Mouse (Mus musculus): ENCODE measurements around the gene Nme7.

Nme7 gene

GRCm38 (mm10) chr1:164320731-164321130 is 16.8 kb downstream of the Nme7 start:
- DNase-seq (ENCODE audit: low spot score) = no peak

- no peak for DNase-seq (ENCODE audit: low spot score)
Observed at GRCm38 (mm10) chr1:164321408-164321807, 17.5 kb downstream of the Nme7 start.

- no peak for DNase-seq (ENCODE audit: low spot score)
Observed at GRCm38 (mm10) chr1:164322987-164323650, 19.2 kb downstream of the Nme7 start.

- DNase-seq (ENCODE audit: low spot score) = no peak
Observed at GRCm38 (mm10) chr1:164324221-164324620, 20.3 kb downstream of the Nme7 start.

DNA sequence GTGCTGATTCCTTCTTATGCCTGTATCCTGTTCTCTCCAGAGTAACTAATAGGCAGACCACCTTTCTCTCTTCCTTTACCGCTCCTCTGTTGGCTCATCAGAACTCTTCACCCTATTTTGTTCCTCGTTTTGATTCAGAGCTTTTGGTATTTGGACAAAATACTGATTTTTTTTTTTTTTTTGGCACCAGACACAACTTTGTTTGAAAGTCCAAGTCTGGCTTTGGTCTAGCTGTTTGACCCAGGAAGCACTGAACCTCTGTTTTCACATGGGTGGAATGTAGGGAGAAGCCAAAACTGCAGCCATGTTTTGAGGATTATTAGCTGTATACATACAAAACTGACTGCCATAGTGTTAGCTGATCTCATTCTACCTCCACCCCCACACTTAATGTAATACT is 21.0 kb downstream of the Nme7 start:
- DNase-seq (ENCODE audit: low spot score) = no peak

GRCm38 (mm10) chr1:164326600-164327155 is 22.8 kb downstream of the Nme7 start:
- DNase-seq (ENCODE audit: low spot score) = no peak

- no peak for DNase-seq (ENCODE audit: low spot score)
Observed at GRCm38 (mm10) chr1:164327764-164328163, 23.8 kb downstream of the Nme7 start.

DNA sequence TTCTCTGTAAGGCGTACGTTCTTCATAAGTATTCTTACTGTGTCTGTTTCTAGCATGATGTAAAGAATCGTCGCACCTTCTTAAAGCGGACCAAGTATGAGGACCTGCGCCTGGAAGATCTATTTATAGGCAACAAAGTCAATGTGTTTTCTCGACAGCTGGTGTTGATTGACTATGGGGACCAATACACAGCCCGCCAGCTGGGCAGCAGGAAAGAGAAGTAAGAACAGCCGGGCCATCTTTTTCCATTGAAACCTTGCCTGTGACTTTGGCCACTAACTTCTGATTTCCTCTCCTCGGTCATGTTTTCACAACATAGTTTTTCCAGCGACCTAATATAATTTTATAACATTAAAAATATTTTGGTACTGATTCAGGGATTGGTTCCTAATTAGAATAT is 28.6 kb downstream of the Nme7 start:
- no peak for DNase-seq (ENCODE audit: low spot score)

DNA sequence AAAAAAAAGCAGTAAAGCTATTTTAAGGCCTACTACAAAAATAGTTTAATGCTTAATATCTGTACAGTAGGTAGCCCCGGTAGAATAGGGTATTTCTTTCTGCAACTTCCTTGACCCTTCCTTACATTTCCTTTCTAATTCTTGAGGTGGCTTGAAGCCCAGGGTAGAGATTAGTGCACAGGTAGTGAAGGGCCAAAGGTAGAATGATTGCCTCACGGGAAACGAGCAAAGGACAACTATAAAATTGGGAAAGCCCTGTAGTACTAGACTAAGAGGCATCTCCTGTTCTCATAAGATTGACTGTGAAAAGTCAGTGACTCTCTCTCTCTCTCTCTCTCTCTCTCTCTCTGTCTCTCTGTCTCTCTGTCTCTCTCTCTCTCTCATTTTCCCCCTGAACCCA is 31.5 kb downstream of the Nme7 start:
- DNase-seq (ENCODE audit: low spot score) = no peak

DNA sequence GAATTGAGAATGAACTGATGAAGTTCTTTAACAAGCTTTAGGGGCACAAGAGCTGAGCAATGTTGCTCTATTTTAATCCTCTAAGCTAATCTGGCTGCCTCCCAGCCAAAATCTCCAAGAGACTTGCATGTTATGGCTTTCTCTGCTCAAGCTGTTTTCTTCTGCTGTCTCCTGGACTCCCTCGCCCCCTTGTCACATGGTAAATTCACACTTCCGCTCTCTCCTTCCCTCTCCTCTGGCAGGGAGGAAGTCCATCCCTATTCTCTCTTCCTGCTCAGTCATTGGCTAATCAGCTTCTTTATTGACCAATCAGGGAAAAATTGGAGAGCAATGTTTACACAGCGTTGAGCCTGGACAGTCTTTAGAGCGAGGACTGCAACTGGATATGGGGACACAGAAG is 31.9 kb downstream of the Nme7 start:
- DNase-seq (ENCODE audit: low spot score) = no peak

- DNase-seq (ENCODE audit: low spot score) = no peak
Observed at GRCm38 (mm10) chr1:164342161-164342560, 38.2 kb downstream of the Nme7 start.

GRCm38 (mm10) chr1:164353443-164353842 is 49.5 kb downstream of the Nme7 start:
- DNase-seq (ENCODE audit: low spot score) = no peak

GRCm38 (mm10) chr1:164357995-164358394 is 54.1 kb downstream of the Nme7 start:
- DNase-seq (ENCODE audit: low spot score) = no peak

- DNase-seq (ENCODE audit: low spot score) = no peak
Observed at GRCm38 (mm10) chr1:164361997-164362396, 58.1 kb downstream of the Nme7 start.

- DNase-seq (ENCODE audit: low spot score) = peak; percentile 54
Observed at GRCm38 (mm10) chr1:164366156-164367128, 62.5 kb downstream of the Nme7 start.

DNA sequence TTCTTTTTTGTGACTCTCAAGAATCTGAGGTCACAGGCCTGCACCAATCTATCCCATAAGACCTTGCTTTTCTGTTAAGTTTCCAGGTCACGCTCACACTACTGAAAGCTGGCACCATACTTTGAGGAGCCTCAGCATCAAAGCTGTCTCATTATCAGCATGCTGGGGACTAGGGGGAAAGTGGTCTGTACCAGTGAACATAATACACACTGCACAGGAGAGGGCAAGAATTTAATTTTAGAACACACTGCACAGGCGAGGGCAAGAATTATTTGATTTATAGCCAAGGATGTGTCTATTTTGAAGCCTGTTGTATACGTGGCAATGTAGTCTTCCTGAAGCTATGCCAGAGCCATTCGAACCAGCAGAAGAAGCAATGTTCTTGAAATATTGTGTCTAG is 64.2 kb downstream of the Nme7 start:
- DNase-seq (ENCODE audit: low spot score) = no peak

DNA sequence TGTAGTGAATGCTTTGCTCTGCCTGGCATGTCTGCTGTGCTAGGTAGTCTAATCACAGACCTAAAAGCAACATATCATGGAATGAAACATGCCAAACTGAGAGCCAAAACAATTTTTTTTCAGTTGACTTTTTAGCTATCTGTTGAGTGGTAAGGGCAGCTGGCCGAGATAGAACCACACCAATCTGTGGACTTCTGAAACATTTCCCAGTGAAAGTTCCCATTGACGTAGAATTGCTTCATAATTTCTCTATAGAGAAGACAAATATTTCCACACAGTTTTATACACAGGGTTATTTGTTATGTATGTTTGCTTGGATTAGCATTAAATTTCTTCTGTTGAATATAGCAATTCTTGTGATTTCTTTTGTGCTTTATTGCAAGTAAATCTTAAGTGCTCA is 65.9 kb downstream of the Nme7 start:
- no peak for DNase-seq (ENCODE audit: low spot score)

- no peak for DNase-seq (ENCODE audit: low spot score)
Observed at GRCm38 (mm10) chr1:164373029-164373428, 69.1 kb downstream of the Nme7 start.

- no peak for DNase-seq (ENCODE audit: low spot score)
Observed at GRCm38 (mm10) chr1:164374020-164374419, 70.1 kb downstream of the Nme7 start.

GRCm38 (mm10) chr1:164375626-164376025 is 71.7 kb downstream of the Nme7 start:
- no peak for DNase-seq (ENCODE audit: low spot score)

DNA sequence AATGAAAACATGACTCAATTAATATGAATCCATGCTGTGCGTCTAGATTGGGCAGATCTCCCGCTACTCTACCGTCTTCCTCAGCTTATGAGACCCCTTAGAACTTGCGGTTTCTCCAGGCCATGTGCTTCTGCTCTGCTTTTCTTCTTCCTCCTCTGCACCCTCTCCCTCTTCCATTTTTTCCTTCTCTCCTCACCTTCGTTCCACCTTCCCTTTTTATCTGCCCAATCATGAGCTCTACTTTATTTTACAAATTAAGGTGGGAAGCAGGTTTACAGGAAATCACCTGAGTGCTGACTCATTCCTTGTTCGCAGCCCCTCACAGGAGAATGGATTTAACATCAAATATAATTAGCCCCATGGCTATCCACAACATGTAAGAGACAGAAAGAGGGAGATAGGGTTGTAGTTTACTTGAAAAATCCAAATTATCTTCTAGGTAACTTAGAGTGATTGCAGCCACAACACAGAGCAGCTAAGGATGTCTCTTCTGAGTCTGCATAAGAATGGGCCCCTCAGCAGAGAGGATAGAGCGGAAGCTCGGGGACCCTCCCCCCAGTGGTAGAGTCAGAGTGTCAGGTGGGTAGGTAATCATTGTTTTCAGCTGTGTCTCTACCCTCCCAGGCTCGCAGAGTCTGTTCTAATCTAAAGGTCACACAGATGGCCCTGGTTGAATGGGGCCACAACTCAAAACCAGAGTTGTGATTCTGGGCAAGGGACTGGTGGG is 73.0 kb downstream of the Nme7 start:
- no peak for DNase-seq (ENCODE audit: low spot score)

GRCm38 (mm10) chr1:164383621-164384020 is 79.7 kb downstream of the Nme7 start:
- no peak for DNase-seq (ENCODE audit: low spot score)
